Mouse (Mus musculus): ENCODE data around the gene Fbxw8. TPM values are rescaled to one million over a fixed set of nuclear protein-coding genes. Genes with fewer than 3 reads are reported as not detected.

Fbxw8 gene
- polyA plus RNA-seq, 1 experiment from 2014 or later, result 28.6 TPM

DNA sequence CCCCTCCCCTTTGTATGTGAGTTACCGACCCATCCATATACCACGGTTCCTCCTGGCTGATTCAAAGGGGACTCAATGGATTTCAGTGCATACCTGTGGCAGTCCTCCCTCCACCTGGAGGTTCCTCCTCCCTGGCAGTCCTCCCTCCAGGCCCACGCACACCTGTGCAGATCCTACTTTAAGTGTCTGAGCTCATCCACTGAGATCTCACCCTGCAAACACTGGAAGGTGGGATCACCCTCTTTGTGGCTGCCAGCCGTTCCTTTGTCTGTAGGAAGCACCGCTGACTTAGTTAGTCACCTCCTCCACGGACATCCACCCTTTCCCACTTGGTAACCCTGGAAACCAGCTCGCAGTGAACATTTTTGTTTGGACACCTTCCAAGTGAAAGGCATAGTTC is 22.4 kb upstream of the Fbxw8 start:
- H3K4me2 ChIP-seq (replicated peaks; ENCODE audit: low read depth, low read length), result no peak overlapping the region
- H3K9me3 ChIP-seq (ENCODE audit: control insufficient read depth, low read length), result no peaks in the 10 kb centered on the region; the same call in 1 of the 2 replicates
- no peak overlapping the region for H3K9ac ChIP-seq (ENCODE audit: low read depth, low read length)
- no peaks in the 10 kb centered on the region for H3K36me3 ChIP-seq (ENCODE audit: control insufficient read depth, insufficient read depth, low read length)
- 82% methylated on average over 7 of the region's 7 CpGs for WGBS
- peaks cover 22% of the 10 kb centered on the region for H3K27me3 ChIP-seq (ENCODE audit: control insufficient read depth, insufficient read depth, low read length)
- H3K4me1 ChIP-seq (ENCODE audit: control insufficient read depth, insufficient read depth, low read length), result 0 out of 2 replicates have a peak, but pooled peaks cover 3% of the 10 kb centered on the region
- no peak for ATAC-seq (ENCODE audit: low FRiP score, low TSS enrichment)
- no peak overlapping the region for H3K27ac ChIP-seq (ENCODE audit: low read depth, low read length)
- no peak overlapping the region for H3K4me3 ChIP-seq (ENCODE audit: low read length)

DNA sequence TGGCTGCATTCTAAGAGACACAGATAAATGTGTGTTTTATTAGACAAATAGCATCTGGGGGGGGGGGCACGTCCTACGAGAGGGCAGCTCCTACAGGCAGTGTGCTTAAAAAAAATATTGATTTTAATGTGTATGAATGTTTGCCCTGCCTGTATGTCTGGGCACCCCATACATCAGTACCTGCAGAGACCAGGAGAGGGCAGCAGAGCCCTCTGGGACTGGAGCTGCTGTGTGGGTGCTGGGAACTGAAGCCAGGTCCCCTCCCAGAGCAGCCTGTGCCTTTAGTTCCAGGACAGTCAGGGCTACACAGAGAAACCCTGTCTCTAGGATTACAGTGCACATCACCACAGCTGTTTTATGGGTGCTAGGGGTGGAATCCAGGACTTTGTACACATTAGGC is 19.9 kb upstream of the Fbxw8 start:
- 34% methylated on average over 2 of the region's 2 CpGs for WGBS
- no peak overlapping the region for H3K4me2 ChIP-seq (replicated peaks; ENCODE audit: low read depth, low read length)
- peaks cover 43% of the 10 kb centered on the region for H3K27me3 ChIP-seq (ENCODE audit: control insufficient read depth, insufficient read depth, low read length)
- no peak overlapping the region for H3K9ac ChIP-seq (ENCODE audit: low read depth, low read length)
- no peaks in the 10 kb centered on the region; the same call in 1 of the 2 replicates for H3K9me3 ChIP-seq (ENCODE audit: control insufficient read depth, low read length)
- ATAC-seq (ENCODE audit: low FRiP score, low TSS enrichment), result no peak
- H3K36me3 ChIP-seq (ENCODE audit: control insufficient read depth, insufficient read depth, low read length), result no peaks in the 10 kb centered on the region
- peaks cover 9% of the 10 kb centered on the region for H3K4me1 ChIP-seq (ENCODE audit: control insufficient read depth, insufficient read depth, low read length)
- no peak overlapping the region for H3K4me3 ChIP-seq (ENCODE audit: low read length)
- no peak overlapping the region for H3K27ac ChIP-seq (ENCODE audit: low read depth, low read length)

DNA sequence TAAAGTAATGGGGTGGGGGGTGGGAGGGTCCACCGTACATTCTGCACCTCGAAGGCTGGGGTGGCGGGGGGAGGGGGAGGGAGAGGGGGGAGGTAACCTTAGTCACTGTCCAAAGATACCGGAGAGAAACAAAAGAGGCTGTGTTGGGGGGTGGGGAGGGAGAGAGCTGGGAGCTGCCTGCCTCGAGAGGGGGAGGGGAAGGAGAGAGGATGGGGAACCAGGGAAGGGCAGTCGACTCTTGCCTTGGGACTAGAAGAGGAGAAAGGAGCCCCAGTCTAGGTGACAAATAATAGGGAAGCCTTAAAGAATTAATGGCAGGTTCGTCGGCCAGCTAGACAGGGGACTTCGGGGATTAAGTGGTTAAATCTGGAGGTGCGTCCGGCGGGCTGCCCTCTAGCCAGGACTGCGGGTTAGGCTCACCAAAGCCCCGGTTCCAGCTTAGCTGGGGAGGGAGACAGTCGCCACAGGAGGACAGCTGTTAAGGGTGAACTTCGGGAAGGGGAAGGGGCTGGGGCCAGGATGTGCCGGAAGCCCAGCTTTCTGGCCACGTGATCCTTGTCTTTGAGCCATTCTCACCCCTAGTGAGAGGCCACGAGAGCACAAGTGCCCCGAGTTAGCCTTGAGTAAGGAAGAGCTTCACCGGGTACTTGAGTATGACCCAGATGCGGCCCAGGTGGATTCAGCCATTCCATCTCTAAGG is 19.2 kb upstream of the Fbxw8 start:
- Histone ChIP-seq H3K4me1 (ENCODE audit: control insufficient read depth, insufficient read depth, low read length) (peaks cover 11% of the 10 kb centered on the region), H3K27me3 (ENCODE audit: control insufficient read depth, insufficient read depth, low read length) (peaks cover 49% of the 10 kb centered on the region), H3K27ac (ENCODE audit: low read depth, low read length) (no peak overlapping the region), H3K4me3 (ENCODE audit: low read length) (peak overlapping the region; percentile 28), H3K4me2 (replicated peaks; ENCODE audit: low read depth, low read length) (peak overlapping the region; percentile 48), H3K9ac (ENCODE audit: low read depth, low read length) (peak overlapping the region; percentile 34; the same call in 1 of the 2 replicates), H3K36me3 (ENCODE audit: control insufficient read depth, insufficient read depth, low read length) (no peaks in the 10 kb centered on the region), H3K9me3 (ENCODE audit: control insufficient read depth, low read length) (no peaks in the 10 kb centered on the region; the same call in 1 of the 2 replicates)
- no peak for ATAC-seq (ENCODE audit: low FRiP score, low TSS enrichment)
- WGBS, result under 1% methylated on average over 19 of the region's 22 CpGs

DNA sequence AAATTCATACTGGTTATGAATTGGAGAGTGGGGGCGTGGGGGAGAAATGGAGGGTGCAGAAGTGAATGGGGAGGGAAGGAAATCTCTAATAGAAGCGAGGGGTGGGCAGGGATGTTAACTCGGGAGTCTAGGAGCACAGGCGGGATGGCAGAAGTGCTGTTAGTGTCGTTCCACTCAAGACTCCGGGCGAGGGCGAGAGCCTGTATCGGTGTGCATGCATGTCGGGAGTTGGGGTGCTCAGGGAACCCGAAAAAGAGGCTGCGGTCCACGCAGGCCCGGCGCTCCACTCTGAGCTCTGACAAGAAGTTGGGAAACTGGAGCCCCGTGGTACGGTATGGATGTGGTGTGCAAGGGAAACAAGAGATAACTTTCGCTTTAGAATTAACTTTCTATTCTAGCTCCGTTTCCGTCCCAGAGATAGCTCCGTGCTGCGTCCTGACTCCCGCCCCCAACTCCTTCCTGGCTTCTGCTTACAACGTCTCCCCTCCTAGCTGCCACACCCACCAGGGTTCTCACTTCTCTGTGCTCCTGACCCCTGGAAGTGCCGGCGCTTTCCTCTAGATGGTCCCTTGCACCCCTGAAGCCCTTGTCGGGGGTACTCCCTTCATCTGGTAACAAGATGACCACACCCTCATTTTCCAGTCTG is 16.9 kb upstream of the Fbxw8 start:
- Histone ChIP-seq H3K4me3 (ENCODE audit: low read length) (peak overlapping the region; percentile 34), H3K4me1 (ENCODE audit: control insufficient read depth, insufficient read depth, low read length) (peaks cover 15% of the 10 kb centered on the region), H3K27ac (ENCODE audit: low read depth, low read length) (no peak overlapping the region), H3K36me3 (ENCODE audit: control insufficient read depth, insufficient read depth, low read length) (no peaks in the 10 kb centered on the region), H3K9ac (ENCODE audit: low read depth, low read length) (no peak overlapping the region), H3K27me3 (ENCODE audit: control insufficient read depth, insufficient read depth, low read length) (peaks cover 72% of the 10 kb centered on the region), H3K9me3 (ENCODE audit: control insufficient read depth, low read length) (no peaks in the 10 kb centered on the region; the same call in 1 of the 2 replicates), H3K4me2 (replicated peaks; ENCODE audit: low read depth, low read length) (peak overlapping the region; percentile 41)
- 1% methylated on average over 27 of the region's 27 CpGs for WGBS
- ATAC-seq (ENCODE audit: low FRiP score, low TSS enrichment), result no peak

DNA sequence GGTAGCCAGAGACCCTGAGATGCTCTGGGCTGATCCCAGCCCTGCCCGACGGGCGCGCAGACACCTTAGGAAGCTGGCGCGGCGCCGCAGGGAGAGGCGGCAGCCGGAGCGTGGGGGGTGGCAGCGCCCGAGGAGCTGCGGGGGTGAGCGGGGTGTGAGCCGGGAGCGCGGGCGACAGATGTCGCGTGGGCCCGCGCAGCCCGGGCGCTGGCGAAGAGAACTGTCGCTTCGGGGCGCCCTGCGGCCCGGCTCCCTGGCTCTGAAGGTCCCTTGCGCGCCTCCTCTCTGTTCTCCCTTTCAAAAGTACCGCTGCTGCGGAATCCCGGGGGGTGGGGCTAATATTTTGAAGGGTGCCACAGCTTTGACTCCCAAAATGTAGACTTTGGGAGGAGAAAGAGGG is 16.4 kb upstream of the Fbxw8 start:
- H3K27ac ChIP-seq (ENCODE audit: low read depth, low read length), result no peak overlapping the region
- H3K4me1 ChIP-seq (ENCODE audit: control insufficient read depth, insufficient read depth, low read length), result peaks cover 15% of the 10 kb centered on the region
- no peaks in the 10 kb centered on the region; the same call in 1 of the 2 replicates for H3K9me3 ChIP-seq (ENCODE audit: control insufficient read depth, low read length)
- no peak for ATAC-seq (ENCODE audit: low FRiP score, low TSS enrichment)
- WGBS, result under 1% methylated on average over 36 of the region's 36 CpGs
- H3K36me3 ChIP-seq (ENCODE audit: control insufficient read depth, insufficient read depth, low read length), result no peaks in the 10 kb centered on the region
- peaks cover 75% of the 10 kb centered on the region for H3K27me3 ChIP-seq (ENCODE audit: control insufficient read depth, insufficient read depth, low read length)
- peak overlapping the region; percentile 41 for H3K4me2 ChIP-seq (replicated peaks; ENCODE audit: low read depth, low read length)
- no peak overlapping the region for H3K9ac ChIP-seq (ENCODE audit: low read depth, low read length)
- peak overlapping the region; percentile 34 for H3K4me3 ChIP-seq (ENCODE audit: low read length)

DNA sequence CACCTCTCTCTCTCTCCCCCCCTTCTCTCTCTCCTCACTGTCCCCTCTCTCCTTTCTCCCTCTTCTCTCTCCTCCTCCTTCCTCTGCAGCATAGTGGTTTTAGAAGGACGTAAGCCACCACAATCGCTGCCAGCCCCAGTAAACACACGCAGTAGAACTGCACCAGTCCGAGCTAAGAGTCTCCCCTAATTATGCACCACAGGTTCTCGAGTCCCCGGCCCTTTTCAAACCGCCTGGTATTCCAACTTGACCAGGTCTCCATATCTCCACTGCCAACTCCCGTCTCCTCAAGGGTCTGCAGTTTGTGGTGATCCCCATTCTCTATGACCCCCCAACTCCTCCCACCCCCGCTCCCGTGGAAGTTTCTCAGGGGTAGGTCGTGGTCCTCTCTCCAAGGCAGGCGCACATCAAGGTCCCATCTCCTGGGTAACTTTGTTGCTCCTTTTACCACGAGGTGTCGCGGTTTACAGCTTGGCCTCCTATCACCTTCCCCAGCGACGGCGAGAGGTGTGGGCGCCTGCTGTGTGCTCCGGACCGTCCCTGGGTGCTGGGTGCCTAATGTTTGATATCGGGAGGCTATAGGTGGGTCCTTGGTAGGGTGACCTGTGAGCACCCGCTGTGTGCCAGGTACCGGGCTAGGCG is 15.7 kb upstream of the Fbxw8 start:
- Histone ChIP-seq H3K4me2 (replicated peaks; ENCODE audit: low read depth, low read length) (peak overlapping the region; percentile 41), H3K27me3 (ENCODE audit: control insufficient read depth, insufficient read depth, low read length) (peaks cover 75% of the 10 kb centered on the region), H3K4me3 (ENCODE audit: low read length) (peak overlapping the region; percentile 34)

DNA sequence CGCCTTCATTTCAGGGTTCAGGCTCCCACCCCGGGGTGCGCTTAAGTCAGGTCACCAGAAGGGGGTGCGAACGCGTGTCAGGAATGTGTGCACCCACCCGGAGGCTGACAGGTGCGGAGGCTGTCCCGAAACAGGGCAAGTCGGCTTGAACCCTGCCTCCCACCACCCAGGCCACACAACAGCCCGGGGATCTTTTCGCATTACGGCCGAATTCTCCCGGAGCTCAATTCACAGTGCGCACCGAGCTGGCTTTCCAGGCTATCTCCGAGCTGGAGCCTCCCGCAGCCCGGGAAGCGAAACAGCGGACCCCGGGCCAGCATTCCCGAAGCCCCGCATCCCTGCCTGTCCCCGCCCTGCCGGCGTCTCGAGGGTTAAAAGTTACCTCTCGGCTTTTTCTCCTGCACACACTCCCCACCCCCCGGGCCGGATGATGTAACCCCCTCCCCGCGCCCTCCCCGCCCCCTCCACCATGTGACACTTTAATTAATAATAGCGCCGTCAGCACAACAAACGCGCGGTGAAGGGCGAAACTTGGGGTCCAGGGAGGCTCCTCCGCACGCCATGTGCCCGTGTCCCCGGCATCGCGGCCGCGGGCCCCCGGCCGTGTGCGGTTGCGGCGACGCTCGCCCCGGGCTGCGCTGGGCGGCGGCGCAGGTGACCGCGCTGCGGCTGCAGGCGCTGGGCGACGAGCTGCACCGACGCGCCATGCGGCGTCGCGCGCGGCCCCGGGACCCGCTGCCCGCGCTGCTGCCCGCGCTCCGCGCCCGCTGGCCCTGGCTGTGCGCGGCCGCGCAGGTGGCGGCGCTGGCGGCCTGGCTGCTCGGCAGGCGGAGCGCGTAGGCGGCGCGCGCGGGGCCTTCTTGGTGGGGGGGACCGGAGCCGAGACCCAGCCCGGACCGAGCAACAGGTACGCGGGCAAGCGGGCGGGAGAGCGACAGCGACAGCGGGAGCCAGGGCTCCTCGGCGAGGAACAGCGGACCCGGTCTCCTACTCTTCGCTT is 14.3 kb upstream of the Fbxw8 start:
- H3K9ac ChIP-seq (ENCODE audit: low read depth, low read length), result peak overlapping the region; percentile 50
- 1% methylated on average over 83 of the region's 117 CpGs for WGBS
- no peaks in the 10 kb centered on the region for H3K36me3 ChIP-seq (ENCODE audit: control insufficient read depth, insufficient read depth, low read length)
- H3K4me3 ChIP-seq (ENCODE audit: low read length), result peak overlapping the region; percentile 55
- peak; percentile 33; the same call in 1 of the 2 replicates for ATAC-seq (ENCODE audit: low FRiP score, low TSS enrichment)
- peaks cover 72% of the 10 kb centered on the region for H3K27me3 ChIP-seq (ENCODE audit: control insufficient read depth, insufficient read depth, low read length)
- H3K27ac ChIP-seq (ENCODE audit: low read depth, low read length), result no peak overlapping the region
- no peaks in the 10 kb centered on the region for H3K9me3 ChIP-seq (ENCODE audit: control insufficient read depth, low read length)
- H3K4me1 ChIP-seq (ENCODE audit: control insufficient read depth, insufficient read depth, low read length), result peaks cover 13% of the 10 kb centered on the region
- peak overlapping the region; percentile 97 for H3K4me2 ChIP-seq (replicated peaks; ENCODE audit: low read depth, low read length)

More for the DNA sequence above, 15.7 kb upstream of the Fbxw8 start:
- under 1% methylated on average over 25 of the region's 25 CpGs for whole genome bisulfite sequencing
- no peak; the same call in 1 of the 2 replicates for ATAC-seq (ENCODE audit: low FRiP score, low TSS enrichment)
- H3K9me3 ChIP-seq (ENCODE audit: control insufficient read depth, low read length), result no peaks in the 10 kb centered on the region; the same call in 1 of the 2 replicates
- no peaks in the 10 kb centered on the region for H3K36me3 ChIP-seq (ENCODE audit: control insufficient read depth, insufficient read depth, low read length)
- H3K4me1 ChIP-seq (ENCODE audit: control insufficient read depth, insufficient read depth, low read length), result peaks cover 15% of the 10 kb centered on the region
- no peak overlapping the region for H3K9ac ChIP-seq (ENCODE audit: low read depth, low read length)
- H3K27ac ChIP-seq (ENCODE audit: low read depth, low read length), result no peak overlapping the region

DNA sequence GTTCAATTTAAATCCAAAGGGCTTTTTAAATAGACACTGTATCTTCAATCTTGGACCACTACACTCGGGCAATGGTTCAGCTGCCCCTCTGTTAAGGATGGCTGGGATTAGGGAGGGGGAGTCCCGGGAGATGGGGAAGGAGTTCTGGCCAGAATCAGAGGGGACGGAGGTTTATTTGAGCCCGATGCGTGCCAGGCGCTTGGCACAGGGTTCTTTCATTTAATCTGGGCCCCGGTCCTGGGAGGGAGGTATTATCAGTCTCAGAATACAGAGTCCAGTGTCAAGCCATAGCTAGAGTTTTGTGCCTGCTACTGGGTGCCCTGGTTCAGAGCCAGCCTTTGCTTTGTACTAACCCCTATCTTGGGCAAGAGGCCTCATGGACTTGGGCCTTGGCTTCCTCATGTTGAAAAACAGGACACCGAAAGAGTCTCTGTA is 12.3 kb upstream of the Fbxw8 start:
- H3K9me3 ChIP-seq (ENCODE audit: control insufficient read depth, low read length), result no peaks in the 10 kb centered on the region
- WGBS, result 70% methylated on average over 8 of the region's 8 CpGs
- peaks cover 63% of the 10 kb centered on the region for H3K27me3 ChIP-seq (ENCODE audit: control insufficient read depth, insufficient read depth, low read length)
- ATAC-seq (ENCODE audit: low FRiP score, low TSS enrichment), result no peak
- H3K9ac ChIP-seq (ENCODE audit: low read depth, low read length), result no peak overlapping the region
- H3K27ac ChIP-seq (ENCODE audit: low read depth, low read length), result no peak overlapping the region
- no peak overlapping the region for H3K4me2 ChIP-seq (replicated peaks; ENCODE audit: low read depth, low read length)
- no peaks in the 10 kb centered on the region for H3K36me3 ChIP-seq (ENCODE audit: control insufficient read depth, insufficient read depth, low read length)
- H3K4me1 ChIP-seq (ENCODE audit: control insufficient read depth, insufficient read depth, low read length), result peaks cover 12% of the 10 kb centered on the region
- no peak overlapping the region for H3K4me3 ChIP-seq (ENCODE audit: low read length)

Data from kidney, embryonic 14.5 days (tissue).